15 mouse cellular contexts compared by ENCODE assay signal in the genomic region with DNA sequence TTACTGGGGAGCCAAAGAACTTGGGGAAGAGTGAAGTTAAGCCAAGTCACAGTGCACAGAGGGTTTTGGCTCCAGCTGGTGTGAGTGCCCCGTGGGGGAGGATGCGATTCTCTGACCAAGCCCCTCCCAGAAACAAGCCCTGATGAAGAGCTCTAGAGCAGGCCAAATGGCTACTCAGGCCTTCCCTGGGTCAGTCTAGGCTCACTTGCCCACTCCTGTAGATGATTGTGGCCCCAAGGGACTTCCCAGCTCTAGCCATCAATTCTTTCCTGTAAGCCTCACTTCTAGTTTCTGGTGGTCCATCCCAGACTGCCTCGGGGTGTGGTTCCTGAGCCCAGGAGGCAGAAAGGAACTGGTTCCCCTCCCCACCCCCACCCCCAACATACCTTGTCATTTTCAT. TPM values are rescaled to one million over a fixed set of nuclear protein-coding genes. Genes with fewer than 3 reads are reported as not detected.
DNase-seq lines count a peak whose midpoint lies in the region; ATAC-seq lines count a peak whose summit lies in the region.
"Had no signal": no experiment of that assay in that cellular context is flagged by ENCODE, and none has a peak within 500 bp of the region (broad histone marks: within the 10 kb centered on the region; RNA-seq: fewer than 3 reads in every experiment).

Gene A3galt2 (plus strand): TSS at position 301 of the 400 bp plus-strand sequence.

- H3K4me2 ChIP-seq in hindbrain, embryonic 14.5 days (replicated peaks): no peak within 1 kb of the TSS
- no peak within 1 kb of the TSS for H3K4me2 ChIP-seq in midbrain, embryonic 12.5 days (replicated peaks)
- H3K4me2 ChIP-seq in intestine, embryonic 15.5 days (replicated peaks): no peak within 1 kb of the TSS

- WGBS in hindbrain, embryonic 14.5 days: 79% methylated on average over 3 of the region's 3 CpGs
- WGBS in midbrain, embryonic 12.5 days: 85% methylated on average over 3 of the region's 3 CpGs
- WGBS in intestine, embryonic 15.5 days: 66% methylated on average over 3 of the region's 3 CpGs

- no peaks in the 10 kb centered on the region for H3K27me3 ChIP-seq in hindbrain, embryonic 14.5 days (ENCODE audit: control insufficient read depth, insufficient read depth, low read length)
- H3K27me3 ChIP-seq in midbrain, embryonic 12.5 days: no peaks in the 10 kb centered on the region
- no peaks in the 10 kb centered on the region for H3K27me3 ChIP-seq in intestine, embryonic 15.5 days (replicated peaks)

- no peaks in the 10 kb centered on the region for H3K9me3 ChIP-seq in hindbrain, embryonic 14.5 days (ENCODE audit: control insufficient read depth, low read length)
- H3K9me3 ChIP-seq in midbrain, embryonic 12.5 days: no peaks in the 10 kb centered on the region
- no peaks in the 10 kb centered on the region for H3K9me3 ChIP-seq in intestine, embryonic 15.5 days
- H3K9me3 ChIP-seq: G1E; heart, embryonic 10.5 days had no signal

- H3K27ac ChIP-seq in hindbrain, embryonic 14.5 days: peak within 1 kb of the TSS; percentile 30; the same call in 1 of the 2 replicates
- peak within 1 kb of the TSS; percentile 71 for H3K27ac ChIP-seq in midbrain, embryonic 12.5 days (replicated peaks)
- no peak within 1 kb of the TSS for H3K27ac ChIP-seq in intestine, embryonic 15.5 days
- H3K27ac ChIP-seq: heart, embryonic 10.5 days had no signal

- no peak for ATAC-seq in hindbrain, embryonic 14.5 days (ENCODE audit: low FRiP score)
- ATAC-seq in midbrain, embryonic 12.5 days (ENCODE audit: low FRiP score, low read depth): no peak
- no peak for ATAC-seq in inflammation-experienced regulatory T-cells, adult 6 months
- no peak for ATAC-seq in intestine, embryonic 15.5 days

- H3K36me3 ChIP-seq in hindbrain, embryonic 14.5 days (replicated peaks; ENCODE audit: control insufficient read depth, insufficient read depth): peaks cover 49% of the 10 kb centered on the region
- peaks cover 49% of the 10 kb centered on the region for H3K36me3 ChIP-seq in midbrain, embryonic 12.5 days
- peaks cover 25% of the 10 kb centered on the region for H3K36me3 ChIP-seq in intestine, embryonic 15.5 days

- H3K4me3 ChIP-seq in hindbrain, embryonic 14.5 days (replicated peaks; ENCODE audit: low read length): no peak within 1 kb of the TSS
- no peak within 1 kb of the TSS for H3K4me3 ChIP-seq in midbrain, embryonic 12.5 days
- H3K4me3 ChIP-seq in intestine, embryonic 15.5 days (replicated peaks): no peak within 1 kb of the TSS
- H3K4me3 ChIP-seq: erythroblast, embryonic 14.5 days; heart, embryonic 10.5 days had no signal

- H3K9ac ChIP-seq in hindbrain, embryonic 14.5 days: no peak within 1 kb of the TSS
- H3K9ac ChIP-seq in midbrain, embryonic 12.5 days (replicated peaks): no peak within 1 kb of the TSS
- H3K9ac ChIP-seq in intestine, embryonic 15.5 days: no peak within 1 kb of the TSS

- peak; percentile 2 for DNase-seq in right cerebral cortex, postnatal 14 days
- no peak for DNase-seq in right cerebral cortex, postnatal 4 days
- no peak for DNase-seq in hindbrain, embryonic 14.5 days (ENCODE audit: low spot score)
- DNase-seq in urinary bladder, postnatal 4 days (ENCODE audit: low spot score in 2 of 2): no peak
- no peak for DNase-seq in urinary bladder, postnatal 10 days (ENCODE audit: low spot score)
- DNase-seq: cerebellum, adult 18-20 months; gastrocnemius, postnatal 10 days; kidney, postnatal 10 days; lung, postnatal 14 days had no signal

- H3K4me1 ChIP-seq in hindbrain, embryonic 14.5 days (replicated peaks; ENCODE audit: control insufficient read depth, insufficient read depth, low read length): no peaks in the 10 kb centered on the region
- 0 out of 2 replicates have a peak, but pooled peaks cover 9% of the 10 kb centered on the region for H3K4me1 ChIP-seq in midbrain, embryonic 12.5 days
- H3K4me1 ChIP-seq in intestine, embryonic 15.5 days (replicated peaks): no peaks in the 10 kb centered on the region

RNA-seq across cellular contexts. Expression of gene A3galt2, which starts in this region (rescaled TPM):
- polyA plus RNA-seq in hindbrain, embryonic 14.5 days (2014; fragmentation: Nextera tagmentation; extraction: Ambion mirVana): 0.21 and 0.41 TPM in 2 replicates
- 0.56 and 0.59 TPM in 2 replicates for polyA plus RNA-seq in midbrain, embryonic 12.5 days (2016; fragmentation: Nextera tagmentation; extraction: Ambion mirVana)
- polyA plus RNA-seq in inflammation-experienced regulatory T-cells, adult 6 months (2017; shearing (Covaris generic)): under 1 TPM in 2 of 3 experiments, not detected in 1; 0.16 to 0.38 TPM
- 0.08 and 0.13 TPM in 2 replicates for polyA plus RNA-seq in intestine, embryonic 15.5 days (2015; fragmentation: Nextera tagmentation; extraction: Ambion mirVana)
- polyA plus RNA-seq: erythroblast, embryonic 14.5 days; G1E had no signal
